Mouse (Mus musculus): ENCODE results near the gene Slc7a6. TPM values are rescaled to one million over a fixed set of nuclear protein-coding genes. Genes with fewer than 3 reads are reported as not detected.

Gene Slc7a6
- polyA plus RNA-seq, 1 experiment from 2014 or later = 87.1 TPM

Other genes with a start within 250 kb of the Slc7a6 start
- 0.99 TPM in 2 replicates for gene Ctrl, start 235.0 kb upstream of the Slc7a6 start, polyA plus RNA-seq (2015; fragmentation: Nextera tagmentation; extraction: Ambion mirVana)
- 385 and 398 TPM in 2 replicates for gene Psmb10, start 230.4 kb upstream of the Slc7a6 start, polyA plus RNA-seq (2015; fragmentation: Nextera tagmentation; extraction: Ambion mirVana)
- 0.40 and 0.62 TPM in 2 replicates for gene Lcat, start 225.5 kb upstream of the Slc7a6 start, polyA plus RNA-seq (2015; fragmentation: Nextera tagmentation; extraction: Ambion mirVana)
- gene Slc12a4, start 202.8 kb upstream of the Slc7a6 start, polyA plus RNA-seq (2015; fragmentation: Nextera tagmentation; extraction: Ambion mirVana) = 17.5 and 18.6 TPM in 2 replicates
- gene Dpep3, start 189.4 kb upstream of the Slc7a6 start, polyA plus RNA-seq (2015; fragmentation: Nextera tagmentation; extraction: Ambion mirVana) = not detected in 2 replicates
- 25.6 TPM in 2 replicates for gene Dus2, start 177.5 kb upstream of the Slc7a6 start, polyA plus RNA-seq (2015; fragmentation: Nextera tagmentation; extraction: Ambion mirVana)
- 0.20 TPM in 1 of 2 replicates, not detected in the other for gene Dpep2nb, start 162.9 kb upstream of the Slc7a6 start, polyA plus RNA-seq (2015; fragmentation: Nextera tagmentation; extraction: Ambion mirVana)
- 21.3 and 21.7 TPM in 2 replicates for gene Ddx28, start 157.0 kb upstream of the Slc7a6 start, polyA plus RNA-seq (2015; fragmentation: Nextera tagmentation; extraction: Ambion mirVana)
- gene Nfatc3, start 110.0 kb upstream of the Slc7a6 start, polyA plus RNA-seq (2015; fragmentation: Nextera tagmentation; extraction: Ambion mirVana) = 19.7 and 26.6 TPM in 2 replicates
- 8.8 and 9.6 TPM in 2 replicates for gene Esrp2, start 31.9 kb upstream of the Slc7a6 start, polyA plus RNA-seq (2015; fragmentation: Nextera tagmentation; extraction: Ambion mirVana)
- 11.0 and 11.7 TPM in 2 replicates for gene Pla2g15, start 18.5 kb upstream of the Slc7a6 start, polyA plus RNA-seq (2015; fragmentation: Nextera tagmentation; extraction: Ambion mirVana)
- 42.9 and 47.5 TPM in 2 replicates for gene Slc7a6os, start 42.1 kb downstream of the Slc7a6 start, polyA plus RNA-seq (2015; fragmentation: Nextera tagmentation; extraction: Ambion mirVana)
- gene Prmt7, start 42.1 kb downstream of the Slc7a6 start, polyA plus RNA-seq (2015; fragmentation: Nextera tagmentation; extraction: Ambion mirVana) = 42.8 and 44.5 TPM in 2 replicates
- 1.1 and 1.5 TPM in 2 replicates for gene Smpd3, start 169.1 kb downstream of the Slc7a6 start, polyA plus RNA-seq (2015; fragmentation: Nextera tagmentation; extraction: Ambion mirVana)
- 10.5 and 11.9 TPM in 2 replicates for gene Zfp90, start 246.5 kb downstream of the Slc7a6 start, polyA plus RNA-seq (2015; fragmentation: Nextera tagmentation; extraction: Ambion mirVana)